Mouse (Mus musculus) heart, embryonic 11.5 days (tissue): Measurements from ENCODE around the gene Lcn9. TPM values are rescaled to one million over a fixed set of nuclear protein-coding genes. Genes with fewer than 3 reads are reported as not detected.

Source experiments
- ATAC-seq: fragments of 200-750 bp; cut with Nextera tagmentation; replicated peaks from 2 replicates; pipeline ENCODE4 v1.8.0; 2017; ENCODE audit warnings: moderate library complexity; ENCODE audit not compliant: insufficient number of reproducible peaks, low FRiP score, low TSS enrichment
- H3K27ac ChIP-seq: fragments of 300-500 bp; sonication (generic); 2 replicates; pipeline ENCODE4 v1.5.1; 2014; ENCODE audit warnings: mild to moderate bottlenecking, low read depth, low read length
- H3K27me3 ChIP-seq: fragments of 300-500 bp; sonication (generic); 2 replicates; pipeline ENCODE4 v1.6.1; 2014; ENCODE audit warnings: mild to moderate bottlenecking, low read length, mixed read lengths; ENCODE audit not compliant: control insufficient read depth, insufficient read depth
- H3K36me3 ChIP-seq: fragments of 300-500 bp; sonication (generic); 2 replicates; pipeline ENCODE4 v1.6.1; 2014; ENCODE audit warnings: mild to moderate bottlenecking, low read length, moderate library complexity, mixed read lengths; ENCODE audit not compliant: control insufficient read depth, insufficient read depth
- H3K4me1 ChIP-seq: fragments of 300-500 bp; sonication (generic); 2 replicates; pipeline ENCODE4 v1.6.1; 2014; ENCODE audit warnings: low read length; ENCODE audit not compliant: control insufficient read depth, insufficient read depth
- H3K4me2 ChIP-seq: fragments of 300-500 bp; sonication (generic); 2 replicates; pipeline ENCODE4 v1.6.1; 2014; ENCODE audit warnings: mild to moderate bottlenecking, moderate library complexity
- H3K4me3 ChIP-seq: fragments of 300-500 bp; sonication (generic); 2 replicates; pipeline ENCODE4 v1.5.1; 2014; ENCODE audit warnings: low read depth, low read length
- H3K9ac ChIP-seq: fragments of 300-500 bp; sonication (generic); 2 replicates; pipeline ENCODE4 v1.6.1; 2014; ENCODE audit warnings: mild to moderate bottlenecking, low read depth, low read length, moderate library complexity
- H3K9me3 ChIP-seq: fragments of 300-500 bp; sonication (generic); replicated peaks from 2 replicates; pipeline ENCODE4 v1.6.1; 2016; ENCODE audit warnings: low read length; ENCODE audit not compliant: control insufficient read depth
- WGBS: fragments of 180-500 bp; shearing (Covaris S2); extraction: QIAGEN DNeasy Blood & Tissue Kit; methylation state at CpG from one replicate; pipeline ENCODE4 v1.1.7; 2014; ENCODE audit not compliant: insufficient replicate concordance; 5-methylcytosine and 5-hydroxymethylcytosine counted together
- polyA plus RNA-seq: library from polyadenylated mRNA; unstranded; fragments of >200 nt; fragmentation: Nextera tagmentation; extraction: Ambion mirVana; gene quantifications from 2 replicates; pipeline ENCODE4 v1.2.1, GENCODE M21; 2014

Gene Lcn9
- polyA plus RNA-seq, 1 experiment from 2014 or later = not detected

GRCm38 (mm10) chr2:25859891-25860290, 36.9 kb downstream of the Lcn9 start:
- Histone ChIP-seq H3K27ac (no peak overlapping the region), H3K27me3 (peaks cover 28% of the 10 kb centered on the region), H3K9ac (no peak overlapping the region), H3K4me1 (no peaks in the 10 kb centered on the region; the same call in 1 of the 2 replicates), H3K4me2 (no peak overlapping the region), H3K9me3 (no peaks in the 10 kb centered on the region), H3K4me3 (no peak overlapping the region), H3K36me3 (no peaks in the 10 kb centered on the region)
- no peak for ATAC-seq
- 70% methylated on average over 3 of the region's 3 CpGs for WGBS

GRCm38 (mm10) chr2:25862038-25862437, 39.1 kb downstream of the Lcn9 start:
- peaks cover 46% of the 10 kb centered on the region for H3K27me3 ChIP-seq
- H3K27ac ChIP-seq = no peak overlapping the region
- no peaks in the 10 kb centered on the region for H3K36me3 ChIP-seq
- no peak overlapping the region for H3K4me3 ChIP-seq
- ATAC-seq = no peak
- 67% methylated on average over 2 of the region's 2 CpGs for WGBS
- no peaks in the 10 kb centered on the region; the same call in 1 of the 2 replicates for H3K4me1 ChIP-seq
- H3K9me3 ChIP-seq = no peaks in the 10 kb centered on the region
- no peak overlapping the region for H3K4me2 ChIP-seq
- no peak overlapping the region for H3K9ac ChIP-seq

- WGBS = 61% methylated on average over 5 of the region's 5 CpGs
- Histone ChIP-seq H3K27me3 (peaks cover 53% of the 10 kb centered on the region), H3K4me2 (no peak overlapping the region), H3K4me3 (no peak overlapping the region), H3K9ac (no peak overlapping the region), H3K4me1 (no peaks in the 10 kb centered on the region; the same call in 1 of the 2 replicates), H3K36me3 (no peaks in the 10 kb centered on the region), H3K9me3 (no peaks in the 10 kb centered on the region), H3K27ac (no peak overlapping the region)
- no peak for ATAC-seq
Observed at GRCm38 (mm10) chr2:25862696-25863270, 39.8 kb downstream of the Lcn9 start.

DNA sequence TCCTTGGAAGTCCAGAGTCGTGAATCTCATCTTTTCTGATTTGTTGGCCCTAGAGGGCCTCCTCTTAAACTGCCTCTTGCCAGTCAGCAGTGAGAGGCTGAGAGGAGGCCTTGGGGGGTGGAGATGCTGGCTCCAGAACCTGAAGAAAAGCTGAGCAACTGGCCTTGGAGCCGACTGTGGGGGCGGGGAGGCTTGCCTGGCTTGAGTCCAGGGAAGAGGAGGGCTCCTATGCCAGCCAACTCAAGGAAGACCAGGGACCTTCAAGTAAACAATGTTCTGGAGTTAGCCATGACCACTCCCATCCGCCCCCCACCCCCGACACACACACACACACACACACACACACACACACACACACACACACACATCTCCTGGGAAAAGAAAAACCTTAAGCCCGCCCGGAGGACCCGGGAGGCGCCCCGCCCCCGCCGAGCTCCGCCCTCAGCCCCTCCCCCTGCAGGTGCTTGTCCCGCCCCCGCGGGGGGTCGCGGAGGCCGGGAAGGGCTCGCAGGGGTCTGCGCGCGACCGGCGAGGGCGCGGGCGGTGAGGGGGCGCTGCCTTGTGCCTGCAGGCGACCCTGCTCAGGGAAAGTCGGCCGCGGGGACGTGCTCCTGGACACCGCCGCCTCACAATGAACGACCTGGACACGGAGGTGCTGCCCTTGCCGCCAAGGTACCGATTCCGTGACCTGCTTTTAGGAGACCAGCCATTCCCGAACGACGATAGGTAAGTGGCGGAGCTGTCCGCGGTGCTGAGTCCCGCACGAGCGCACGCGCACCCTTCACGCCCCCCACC, 40.6 kb downstream of the Lcn9 start, which contains the start of gene Kcnt1:
Gene Kcnt1 (plus strand): TSS at position 398 of the 795 bp plus-strand sequence.
- peaks cover 53% of the 10 kb centered on the region for H3K27me3 ChIP-seq
- H3K4me3 ChIP-seq = peak within 1 kb of the TSS; percentile 50
- no peaks in the 10 kb centered on the region for H3K9me3 ChIP-seq
- no peaks in the 10 kb centered on the region for H3K36me3 ChIP-seq
- H3K4me2 ChIP-seq = peak within 1 kb of the TSS; percentile 93
- no peak within 1 kb of the TSS for H3K27ac ChIP-seq
- H3K9ac ChIP-seq = no peak within 1 kb of the TSS
- ATAC-seq = no peak
- WGBS = 3% methylated on average over 38 of the region's 53 CpGs
- no peaks in the 10 kb centered on the region; the same call in 1 of the 2 replicates for H3K4me1 ChIP-seq

DNA sequence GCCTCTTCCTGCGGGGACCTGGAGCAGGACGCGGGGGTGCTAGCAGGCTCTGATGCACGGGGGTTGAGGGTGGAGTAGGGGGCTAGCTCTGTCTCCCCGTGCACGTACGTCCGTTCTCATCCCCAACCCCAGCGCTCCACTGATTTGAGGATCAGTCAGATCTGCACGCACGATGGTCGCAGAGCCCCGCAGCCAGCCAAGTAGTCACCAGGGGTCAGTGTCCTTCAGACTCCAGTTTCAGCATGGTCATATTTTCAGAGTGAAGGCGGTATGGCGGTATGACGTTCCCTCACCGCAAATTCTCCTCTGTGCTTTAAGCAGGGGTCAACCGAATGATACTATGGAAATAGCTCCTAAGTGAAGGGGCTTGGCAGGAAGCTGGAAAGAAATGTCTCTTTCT, 41.3 kb downstream of the Lcn9 start:
- peaks cover 53% of the 10 kb centered on the region for H3K27me3 ChIP-seq
- peak overlapping the region; percentile 50 for H3K4me3 ChIP-seq
- 8% methylated on average over 18 of the region's 18 CpGs for WGBS
- no peak overlapping the region for H3K27ac ChIP-seq
- H3K4me2 ChIP-seq = peak overlapping the region; percentile 93
- no peak overlapping the region for H3K9ac ChIP-seq
- H3K4me1 ChIP-seq = no peaks in the 10 kb centered on the region; the same call in 1 of the 2 replicates
- ATAC-seq = no peak
- H3K36me3 ChIP-seq = no peaks in the 10 kb centered on the region
- no peaks in the 10 kb centered on the region for H3K9me3 ChIP-seq

GRCm38 (mm10) chr2:25865412-25865811, 42.5 kb downstream of the Lcn9 start:
- Histone ChIP-seq H3K9ac (no peak overlapping the region), H3K27ac (no peak overlapping the region), H3K4me3 (no peak overlapping the region), H3K9me3 (no peaks in the 10 kb centered on the region), H3K27me3 (peaks cover 53% of the 10 kb centered on the region), H3K4me2 (no peak overlapping the region), H3K36me3 (no peaks in the 10 kb centered on the region), H3K4me1 (no peaks in the 10 kb centered on the region; the same call in 1 of the 2 replicates)
- no peak for ATAC-seq
- WGBS = 15% methylated on average over 4 of the region's 4 CpGs

DNA sequence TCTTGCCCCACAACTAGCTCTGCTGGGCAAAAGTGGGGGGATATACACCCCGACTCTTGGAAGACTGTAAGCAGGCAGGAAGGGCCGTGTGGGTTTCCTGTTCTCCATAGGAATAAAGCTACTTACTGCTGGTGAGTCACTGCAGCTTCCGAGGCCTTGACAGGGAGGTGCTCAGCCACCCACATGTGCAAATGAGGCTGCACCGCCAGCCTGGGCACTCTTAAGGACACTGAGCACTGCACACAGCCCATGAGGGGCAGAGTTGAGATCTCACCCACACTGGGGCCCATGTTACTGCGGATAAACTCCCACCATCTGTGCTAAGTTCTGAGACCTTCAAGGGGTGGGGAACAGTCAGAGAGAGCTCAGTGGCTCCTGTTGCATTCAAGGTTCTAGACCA, 43.7 kb downstream of the Lcn9 start:
- H3K4me2 ChIP-seq = no peak overlapping the region
- H3K9me3 ChIP-seq = no peaks in the 10 kb centered on the region
- WGBS = 49% methylated on average over 5 of the region's 5 CpGs
- H3K9ac ChIP-seq = no peak overlapping the region
- H3K27me3 ChIP-seq = peaks cover 53% of the 10 kb centered on the region
- no peak for ATAC-seq
- no peaks in the 10 kb centered on the region; the same call in 1 of the 2 replicates for H3K4me1 ChIP-seq
- H3K36me3 ChIP-seq = no peaks in the 10 kb centered on the region
- H3K27ac ChIP-seq = no peak overlapping the region
- H3K4me3 ChIP-seq = no peak overlapping the region
